Mouse (Mus musculus): ENCODE measurements at regions not wholly inside any gene's neighbourhood (a gene's known extent, or its start where the extent isn't known, plus 50 kb on each side); places are given as distances from the start of the nearest gene placed in this dataset.

DNA sequence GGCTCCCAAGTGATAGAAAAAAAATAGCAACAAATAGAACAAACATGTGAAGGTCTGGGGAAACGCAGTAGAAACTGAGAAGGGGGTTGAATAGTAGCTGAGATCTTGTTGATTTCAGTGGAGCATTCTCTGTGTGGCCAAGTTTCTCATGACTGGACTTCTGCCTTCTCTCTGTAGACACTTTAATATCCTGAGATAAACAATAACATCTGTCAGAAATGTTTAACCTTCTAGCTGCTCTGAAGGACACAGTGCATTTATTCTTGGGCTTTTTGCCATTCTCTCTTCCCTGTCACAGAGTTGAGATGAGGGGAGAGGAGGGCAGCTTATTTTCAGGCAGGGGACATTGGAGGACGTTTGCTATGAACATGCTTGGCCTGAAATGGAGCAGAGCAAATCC lies 467.9 kb downstream of the Kctd12 start:
- no peak for TF ChIP-seq POLR2A (IDR thresholded peaks at IDR 0.05; ENCODE audit: control insufficient read depth, low read depth, low read length)
- TF ChIP-seq CTCF (IDR thresholded peaks at IDR 0.05; ENCODE audit: control insufficient read depth, insufficient read depth, insufficient replicate concordance, low read depth, low read length): no peak
